Mouse (Mus musculus): Measurements from ENCODE around the gene Rassf2.

Rassf2 gene

DNA sequence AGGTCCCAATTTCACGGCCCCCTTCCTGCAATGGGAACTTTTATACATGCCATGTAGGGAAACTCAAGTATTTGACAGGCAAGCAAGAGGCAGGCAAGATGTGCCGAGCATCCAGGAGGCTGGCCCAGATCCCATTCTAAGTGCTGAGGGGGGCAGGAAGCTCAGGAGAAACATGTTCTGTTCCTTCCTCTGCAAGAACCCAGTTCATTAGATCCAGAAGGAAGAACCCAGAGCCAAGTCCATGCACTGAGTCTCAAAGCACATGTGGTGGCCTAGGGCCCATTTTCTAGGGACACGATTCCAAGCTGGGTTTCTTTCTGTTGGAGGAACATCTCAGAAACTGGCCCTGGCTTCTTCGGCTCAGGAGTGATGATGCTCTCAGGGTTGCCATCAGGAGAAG, 24.6 kb downstream of the Rassf2 start:
- no peak for DNase-seq (ENCODE audit: low read depth, low spot score)

DNA sequence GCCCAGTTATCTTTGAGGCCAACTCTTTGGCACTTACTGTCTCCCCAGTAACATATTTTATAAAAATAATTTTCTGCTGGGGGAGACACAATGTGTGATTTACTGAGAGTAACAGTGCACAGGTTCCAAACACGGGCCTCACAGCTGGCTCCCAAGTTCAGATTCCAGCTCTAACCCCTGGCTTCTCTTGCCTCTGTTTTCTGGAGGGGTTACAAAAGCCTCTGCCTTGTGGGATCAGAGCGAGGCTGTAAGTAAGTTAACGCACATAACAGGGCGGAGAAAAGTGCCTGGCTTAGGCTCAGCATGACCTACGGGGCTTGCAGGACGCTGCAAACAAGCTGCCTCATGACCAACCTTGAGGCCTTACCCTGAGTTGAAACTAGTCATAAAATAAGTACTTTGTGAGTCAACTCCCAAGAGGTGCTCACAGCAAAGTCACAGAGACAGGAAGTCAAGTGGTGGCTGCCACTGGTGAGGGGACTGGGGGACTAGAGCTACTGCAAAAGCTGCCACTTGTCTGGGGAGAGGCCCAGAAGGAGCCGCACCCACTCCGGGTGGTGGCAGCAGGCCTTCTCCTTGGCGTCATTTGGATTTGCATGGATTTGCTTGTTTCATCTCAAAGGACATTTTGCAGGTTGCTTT, 25.4 kb downstream of the Rassf2 start:
- DNase-seq (ENCODE audit: low read depth, low spot score): no peak

DNA sequence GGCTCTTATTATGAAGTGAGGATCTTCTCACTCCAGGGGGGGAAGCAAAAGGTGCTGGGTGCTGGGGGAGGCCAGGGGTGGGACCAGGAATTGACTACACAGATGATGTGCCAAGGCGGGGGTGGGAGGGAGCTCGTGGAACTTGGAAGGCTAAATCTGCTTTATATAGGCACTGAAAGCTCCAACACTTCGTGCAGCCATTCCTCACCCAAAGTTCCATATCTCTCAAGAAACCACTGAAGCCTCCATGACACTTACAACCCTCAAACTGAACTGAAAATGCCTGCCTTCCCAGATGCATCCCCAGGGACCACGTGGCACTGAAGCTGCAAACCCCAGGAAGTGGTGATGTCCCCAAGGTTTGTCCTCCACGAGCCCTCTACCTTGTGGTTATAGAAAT, 26.1 kb downstream of the Rassf2 start:
- DNase-seq (ENCODE audit: low read depth, low spot score): no peak

DNA sequence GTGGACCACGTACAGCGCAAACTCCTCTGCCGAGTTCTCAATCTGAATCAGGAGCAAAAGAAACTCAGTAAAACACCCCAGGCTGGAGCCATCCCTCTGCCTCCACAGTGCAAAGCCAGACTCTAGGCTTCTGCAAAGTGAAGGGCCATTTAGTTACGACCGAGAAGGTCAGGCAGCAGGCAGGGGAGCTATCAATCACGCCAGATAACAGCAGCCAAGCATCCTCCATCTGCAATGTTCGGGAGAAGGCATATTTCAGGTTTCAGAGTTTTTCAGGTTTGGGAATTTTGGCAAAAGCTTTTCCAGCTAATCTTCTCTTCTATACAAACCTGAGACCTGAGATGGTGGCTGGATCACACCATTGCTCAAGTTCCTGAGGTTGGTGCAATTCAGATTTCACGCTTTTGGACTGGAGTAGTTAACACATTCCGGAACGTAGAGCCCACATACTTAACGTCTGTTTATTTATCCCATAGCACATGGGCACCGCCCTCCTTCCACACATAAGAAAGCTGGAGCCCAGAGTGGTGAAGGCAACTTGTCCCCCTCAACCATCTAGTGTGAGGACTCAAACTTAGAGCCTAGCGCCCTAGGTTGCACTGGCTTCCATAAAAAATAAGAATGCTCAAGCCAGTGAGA, 28.2 kb downstream of the Rassf2 start:
- no peak for DNase-seq (ENCODE audit: low read depth, low spot score)

DNA sequence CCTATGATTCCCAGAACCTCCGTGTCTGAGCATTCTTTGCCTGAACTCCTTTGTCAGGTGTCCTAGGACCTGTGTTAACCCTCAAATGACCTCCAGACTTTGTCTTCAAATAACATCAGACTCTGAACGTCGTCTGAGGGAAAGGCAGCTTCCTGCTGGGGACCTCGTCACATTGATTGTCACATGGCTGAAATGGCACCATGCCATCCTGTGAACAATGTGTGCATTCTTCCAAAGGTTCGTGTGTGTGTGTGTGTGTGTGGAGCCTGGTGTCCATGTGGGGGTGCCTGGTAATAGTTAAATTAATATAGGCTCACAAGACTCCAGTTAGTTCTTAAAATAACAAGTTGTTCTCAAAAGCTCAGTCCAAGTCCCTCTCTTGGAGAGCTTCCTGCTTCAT, 32.7 kb downstream of the Rassf2 start:
- DNase-seq (ENCODE audit: low read depth, low spot score): no peak

DNA sequence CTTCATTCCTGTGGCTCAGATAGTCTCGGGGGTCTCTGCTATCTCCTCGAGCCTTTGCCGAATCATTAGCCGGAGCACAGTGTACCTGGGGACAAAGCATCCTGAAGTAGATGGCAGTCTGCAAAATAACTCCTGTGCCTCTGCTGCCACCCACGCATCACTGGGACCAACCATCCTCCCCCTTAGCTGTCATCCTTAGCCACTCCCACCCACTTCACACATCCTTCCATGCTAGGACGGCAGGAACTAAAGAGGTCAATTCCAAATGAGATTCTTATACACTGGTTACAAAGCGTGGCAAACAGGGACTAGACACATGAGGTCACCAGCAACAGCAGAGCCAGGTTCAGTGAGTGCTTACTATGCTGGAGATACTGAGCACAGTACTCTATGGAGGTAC, 33.7 kb downstream of the Rassf2 start:
- no peak for DNase-seq (ENCODE audit: low read depth, low spot score)

DNA sequence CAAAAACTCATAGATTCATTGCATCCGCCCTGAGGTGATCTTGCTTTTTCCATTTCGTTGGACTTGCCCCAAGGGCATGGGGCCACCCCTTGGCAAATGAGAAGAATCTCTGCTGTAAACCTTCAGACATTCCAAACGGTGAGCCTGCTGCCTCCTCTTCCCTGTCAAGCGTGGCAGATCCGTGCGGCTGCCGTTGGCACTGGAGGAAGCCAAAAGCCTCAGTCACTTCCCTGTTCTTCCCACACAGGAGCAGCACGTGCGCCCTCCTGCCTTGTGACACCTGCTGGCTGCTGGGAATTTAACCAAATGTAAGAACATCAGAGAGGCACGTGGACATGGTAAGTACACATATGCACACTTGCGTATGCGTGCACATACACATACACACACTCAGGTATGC, 34.3 kb downstream of the Rassf2 start:
- no peak for DNase-seq (ENCODE audit: low read depth, low spot score)

DNA sequence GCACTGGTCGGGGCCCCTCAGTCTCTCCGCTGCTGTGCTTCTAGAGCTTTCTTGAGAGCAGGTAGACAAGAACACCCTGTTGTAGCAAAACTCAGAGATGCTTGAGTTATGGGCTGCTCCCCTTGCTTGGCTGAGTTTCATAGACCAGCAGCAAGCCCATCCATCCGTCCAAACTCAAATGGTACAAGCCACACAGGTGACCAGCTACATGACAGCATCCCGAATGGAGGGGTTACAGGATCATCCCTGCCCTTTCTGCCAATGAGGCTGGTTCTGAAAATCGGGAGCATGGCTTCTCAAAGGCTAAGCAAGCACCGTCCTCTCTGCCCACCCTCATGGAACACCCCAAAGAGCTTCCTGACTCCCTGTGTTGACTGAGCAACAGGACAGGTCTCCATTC, 35.1 kb downstream of the Rassf2 start:
- no peak for DNase-seq (ENCODE audit: low read depth, low spot score)

DNA sequence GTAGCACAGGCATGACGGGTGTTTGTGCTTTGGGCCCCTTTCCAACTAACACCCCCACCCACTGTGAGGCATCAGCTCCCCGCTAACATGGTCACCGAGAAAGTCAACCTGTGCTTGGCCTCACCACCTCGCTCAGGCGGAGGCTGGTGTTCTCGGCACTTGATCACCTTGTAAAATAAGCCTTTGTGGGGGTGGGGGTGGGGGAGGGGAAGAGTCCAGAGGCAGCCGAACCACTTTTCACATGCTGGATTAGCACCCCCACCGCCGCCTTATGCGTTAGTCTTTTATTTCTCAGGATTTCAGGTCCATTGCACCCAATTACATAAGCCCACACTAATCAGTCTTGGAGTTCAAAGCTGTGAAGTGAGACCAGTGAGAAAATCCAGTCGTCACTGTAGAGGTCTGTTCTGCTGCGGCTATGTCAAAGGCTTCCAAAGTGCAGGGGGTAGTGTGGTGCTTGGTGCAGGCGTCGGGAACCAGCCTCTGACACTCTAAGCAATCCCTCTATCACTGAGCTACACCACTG, 36.4 kb downstream of the Rassf2 start:
- DNase-seq (ENCODE audit: low read depth, low spot score): no peak

DNA sequence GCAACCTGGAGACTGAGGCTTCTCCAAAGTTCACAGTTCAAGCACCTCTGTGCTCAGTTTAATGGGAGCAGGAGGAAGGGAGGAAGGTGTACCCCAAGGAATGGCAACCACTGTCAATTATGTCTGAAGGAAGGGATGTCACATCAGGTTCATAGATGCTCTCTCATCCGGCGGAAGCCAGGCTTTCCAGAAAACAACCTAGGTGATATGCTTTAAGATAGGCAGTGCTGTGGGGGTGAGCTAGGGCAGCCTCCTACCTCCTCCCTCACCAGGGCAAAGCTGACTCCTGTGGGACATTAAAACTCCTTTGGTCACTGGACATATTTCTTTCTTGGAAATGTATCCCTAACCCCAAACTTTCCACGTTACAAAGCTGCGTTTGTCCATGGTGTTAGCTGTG, 36.9 kb downstream of the Rassf2 start:
- DNase-seq (ENCODE audit: low read depth, low spot score): no peak

DNA sequence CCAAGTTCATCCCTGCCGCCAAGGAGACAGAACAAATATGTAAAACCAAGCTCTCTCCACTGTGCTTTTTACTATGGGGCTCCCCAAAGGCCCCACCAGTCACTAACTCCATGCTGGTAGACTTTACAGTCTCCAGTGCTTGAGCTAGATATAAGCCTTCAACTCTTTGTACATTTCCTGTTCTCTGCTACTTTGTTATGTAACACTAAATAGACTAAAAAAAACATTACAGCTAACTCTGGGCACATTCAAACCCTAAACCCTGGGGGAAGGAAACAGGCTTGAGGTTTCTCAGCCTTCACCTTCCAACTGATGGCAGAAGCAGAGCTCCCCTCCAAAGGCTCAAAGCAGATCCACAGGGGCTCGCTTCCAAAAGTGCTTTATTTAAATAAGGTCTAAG, 37.6 kb downstream of the Rassf2 start:
- DNase-seq (ENCODE audit: low read depth, low spot score): no peak

DNA sequence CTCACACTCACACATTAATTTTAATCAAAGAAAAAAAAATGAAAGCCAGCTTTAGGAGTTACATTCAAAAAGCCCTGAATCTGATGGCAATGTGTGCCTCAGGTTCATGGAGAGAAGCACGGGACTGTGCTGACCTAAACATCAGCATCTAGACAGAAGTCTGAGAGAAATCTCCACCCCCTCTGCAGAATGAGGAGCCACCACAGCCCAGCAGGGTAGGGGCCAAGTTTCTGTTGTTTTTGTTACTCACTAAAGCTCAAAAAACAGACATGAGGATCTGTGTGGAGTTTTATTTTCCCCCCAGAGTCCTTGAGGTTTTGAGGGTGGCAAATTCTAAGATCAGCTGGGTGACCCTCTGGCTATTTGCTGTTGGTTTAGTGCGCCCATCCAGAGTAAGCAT, 41.5 kb downstream of the Rassf2 start:
- DNase-seq (ENCODE audit: low read depth, low spot score): no peak

DNA sequence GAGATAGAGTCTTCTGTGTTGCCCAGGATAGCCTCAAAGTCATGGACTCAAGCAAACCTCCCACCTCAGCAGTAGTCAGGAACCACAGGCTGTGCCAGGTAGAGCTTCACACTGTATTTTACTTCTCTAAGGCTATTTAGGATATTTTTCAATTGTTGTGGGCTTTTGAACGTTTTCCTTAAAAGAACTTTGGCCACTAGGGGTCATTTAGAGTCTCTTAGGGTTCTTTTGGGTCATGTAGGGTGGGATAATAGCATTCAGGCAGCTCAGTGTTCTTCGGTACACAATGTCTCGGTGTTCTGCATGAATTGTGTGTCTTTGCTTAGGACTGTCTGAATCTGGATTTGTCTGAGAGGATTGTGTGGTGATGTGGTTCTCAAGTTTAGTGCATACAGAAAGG, 42.1 kb downstream of the Rassf2 start:
- no peak for DNase-seq (ENCODE audit: low read depth, low spot score)

DNA sequence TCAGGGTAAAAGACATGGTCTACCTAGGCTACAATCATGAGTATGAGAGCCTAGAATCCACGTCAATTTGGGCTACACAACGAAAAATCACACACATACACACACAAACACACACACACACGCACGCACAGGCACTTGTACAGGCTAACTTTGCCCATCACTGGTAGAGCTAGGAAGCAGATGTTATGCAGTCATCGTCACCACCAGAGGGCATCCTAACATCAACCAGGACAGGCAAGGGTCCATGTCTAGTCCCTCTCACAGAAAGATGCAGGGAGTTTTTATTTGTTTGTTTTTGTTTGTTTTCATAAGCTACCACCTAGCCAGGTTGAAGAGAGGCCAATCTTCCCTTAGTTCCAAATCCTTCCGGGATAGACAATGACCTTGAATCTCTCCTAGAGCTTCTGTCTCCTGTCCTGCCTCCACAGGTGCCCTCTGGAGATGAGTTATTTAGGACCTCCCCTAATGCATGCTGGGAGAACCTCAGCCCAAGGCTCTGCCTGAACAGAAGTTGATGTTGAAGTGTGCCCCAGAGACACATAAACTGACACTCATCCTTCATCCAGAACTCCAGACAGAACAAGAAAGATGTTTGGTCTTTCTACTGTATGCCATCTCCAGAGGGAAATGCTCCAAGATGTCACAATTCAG, 47.4 kb downstream of the Rassf2 start:
- DNase-seq (ENCODE audit: low read depth, low spot score): peak; percentile 54

DNA sequence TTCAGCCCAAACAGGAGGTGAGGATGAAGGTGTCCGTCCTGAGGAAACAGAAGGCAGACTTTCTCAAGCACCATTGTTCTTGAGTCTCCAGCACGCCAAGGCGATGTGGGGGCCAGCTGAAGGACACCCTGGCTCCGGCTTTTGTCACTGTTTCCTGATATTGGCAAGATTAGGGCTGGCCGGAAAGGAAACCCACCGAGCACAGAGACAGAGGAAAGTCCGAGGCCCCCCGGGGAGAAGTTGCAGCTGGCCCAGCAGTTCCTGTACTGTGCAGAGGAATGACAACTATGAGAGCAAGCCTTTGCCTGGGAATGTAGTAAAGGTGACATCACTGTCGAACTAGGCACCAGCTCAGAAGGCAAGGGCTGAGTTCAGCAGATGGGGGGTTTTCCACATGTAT, 49.2 kb downstream of the Rassf2 start:
- no peak for DNase-seq (ENCODE audit: low read depth, low spot score)

DNA sequence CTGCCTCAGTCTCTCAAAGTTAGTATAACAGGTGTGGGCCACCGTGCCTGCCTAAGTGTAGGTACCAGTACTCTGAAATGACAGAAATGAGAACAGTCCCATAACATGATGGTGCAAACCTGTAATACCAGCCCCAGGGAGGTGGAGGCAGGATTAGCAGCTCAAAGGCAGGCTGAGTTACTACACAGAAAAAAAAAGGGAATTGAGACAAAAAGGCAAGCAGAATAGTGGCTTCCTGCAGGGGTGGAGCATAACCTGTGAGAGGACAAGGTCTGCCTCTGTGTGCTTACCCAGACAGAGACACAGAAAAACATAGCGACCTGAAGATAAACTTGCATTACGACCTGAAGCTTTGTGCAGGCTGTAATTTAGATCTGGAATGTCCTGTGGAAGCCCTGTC, 53.4 kb downstream of the Rassf2 start:
- DNase-seq (ENCODE audit: low read depth, low spot score): no peak

DNA sequence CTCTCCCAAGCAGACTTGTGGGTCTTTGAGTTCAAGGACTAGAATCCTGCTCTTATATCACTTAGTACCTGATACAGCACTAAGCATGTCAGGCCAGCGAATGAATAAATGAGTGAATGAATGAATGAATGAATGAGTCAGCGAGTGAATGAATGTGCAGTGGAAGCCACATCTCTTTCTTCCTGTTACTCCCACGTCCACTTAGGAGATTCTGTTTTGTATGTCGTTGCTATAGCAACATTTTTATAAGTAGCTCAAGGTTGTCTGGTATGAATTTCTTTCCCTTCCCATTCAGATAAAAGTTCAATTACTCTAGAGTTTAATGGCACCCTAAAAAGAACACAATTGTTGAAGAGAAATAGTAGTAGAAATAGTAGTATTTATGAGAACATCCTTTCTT, 59.0 kb downstream of the Rassf2 start:
- DNase-seq (ENCODE audit: low read depth, low spot score): no peak

DNA sequence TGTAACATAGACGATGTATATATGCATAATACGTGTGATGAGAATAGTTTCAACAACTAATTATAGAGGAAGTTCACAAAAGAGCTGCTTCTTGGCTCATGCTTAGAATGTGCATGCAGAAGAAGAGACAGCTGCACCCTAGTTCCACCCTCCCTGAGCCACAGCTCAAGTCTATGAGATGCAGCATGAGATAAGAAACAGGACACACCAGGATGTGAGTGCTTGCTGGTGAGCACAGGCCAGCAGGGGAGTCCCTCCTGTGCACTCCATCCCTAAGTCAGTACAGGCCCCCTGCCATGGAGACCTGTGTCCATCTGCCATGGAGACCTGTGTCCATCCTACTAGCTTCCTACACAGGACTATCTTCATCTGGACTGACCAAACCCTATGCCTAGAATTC, 59.5 kb downstream of the Rassf2 start:
- DNase-seq (ENCODE audit: low read depth, low spot score): no peak

DNA sequence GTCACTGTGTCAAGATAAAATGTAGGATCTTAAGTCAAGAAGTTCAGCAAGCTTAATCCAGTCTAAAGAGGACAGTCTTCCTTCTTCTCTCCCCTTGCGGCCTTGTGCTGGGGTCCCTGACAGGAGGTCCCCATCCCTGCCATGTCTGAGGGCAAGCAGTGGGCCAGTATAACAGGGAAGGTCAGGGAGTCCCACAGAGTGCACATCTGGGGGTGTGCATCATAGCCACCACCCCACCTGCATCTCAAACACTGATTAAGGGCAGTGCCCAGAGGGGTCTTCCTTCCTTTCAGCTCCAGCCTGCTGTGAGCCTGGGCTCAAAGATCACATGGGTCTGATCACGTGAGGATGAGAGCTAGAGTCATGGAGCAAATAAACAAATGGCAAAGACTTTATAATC, 68.4 kb downstream of the Rassf2 start:
- no peak for DNase-seq (ENCODE audit: low read depth, low spot score)

DNA sequence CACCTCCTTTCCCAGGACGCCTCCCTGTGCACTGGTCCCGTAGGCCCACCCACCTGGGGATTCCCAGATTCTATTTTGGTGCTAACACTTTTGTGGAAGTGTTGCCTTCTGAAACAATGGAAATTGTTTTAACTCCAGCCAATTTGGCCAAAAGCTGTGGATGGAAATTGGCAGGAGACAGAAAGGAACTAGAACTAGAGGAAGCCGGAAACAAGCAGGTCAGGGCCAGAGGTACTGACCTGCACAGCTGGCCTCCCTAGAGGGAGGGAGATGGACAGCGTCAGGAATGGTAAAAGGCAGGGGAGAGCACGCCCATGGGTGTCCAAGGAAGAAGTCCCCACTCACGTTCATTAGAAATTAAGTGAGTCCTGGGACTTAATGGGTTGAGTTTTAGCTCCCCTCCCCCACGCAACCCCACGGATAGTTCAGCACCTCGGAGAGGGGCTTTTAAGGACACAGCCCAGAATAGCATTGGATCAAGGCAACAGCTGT, 72.3 kb downstream of the Rassf2 start:
- DNase-seq (ENCODE audit: low read depth, low spot score): no peak

DNA sequence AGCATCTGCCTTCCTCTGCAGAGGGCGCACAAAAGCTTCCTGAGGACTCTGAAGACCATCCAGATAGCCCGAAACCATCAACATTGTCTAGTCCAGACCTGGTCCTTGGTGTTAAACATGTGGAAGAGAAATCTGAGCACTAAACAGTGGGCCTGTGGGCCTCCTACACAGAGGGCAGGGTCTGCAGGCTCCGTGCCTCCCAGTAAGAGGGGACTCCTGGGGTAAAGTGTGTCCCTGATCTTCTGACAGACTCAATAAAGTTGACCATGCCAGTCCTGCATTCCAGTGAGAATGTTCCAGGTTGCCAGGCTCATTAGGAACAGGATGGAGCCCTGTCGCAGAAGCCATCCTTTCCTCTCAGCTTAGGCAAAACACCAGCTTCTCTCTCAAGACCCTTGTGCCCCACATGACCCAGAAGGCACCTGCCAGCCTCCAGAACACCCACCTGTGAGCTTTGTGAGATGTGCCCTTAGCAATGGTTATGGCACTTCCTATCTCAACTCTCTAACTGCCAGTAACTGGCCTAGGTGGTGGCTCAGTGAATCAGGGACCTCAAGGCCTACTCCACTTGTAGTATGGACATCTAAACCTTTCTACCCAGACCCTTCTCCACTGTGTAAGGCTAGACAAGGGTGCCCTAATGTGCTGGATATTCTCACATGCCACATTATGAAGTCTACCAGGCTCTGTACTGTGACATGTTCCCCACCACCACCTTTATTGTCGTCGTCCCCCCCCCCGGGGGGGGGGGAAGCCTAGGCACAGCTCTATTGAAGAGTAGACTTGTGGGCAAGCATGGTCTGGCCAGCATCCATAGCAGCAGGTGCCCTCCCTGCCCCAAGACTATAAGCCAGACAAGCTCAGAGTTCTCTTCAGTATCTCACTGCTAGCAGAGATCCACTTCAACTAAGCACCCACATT, 73.5 kb downstream of the Rassf2 start:
- no peak for DNase-seq (ENCODE audit: low read depth, low spot score)

DNA sequence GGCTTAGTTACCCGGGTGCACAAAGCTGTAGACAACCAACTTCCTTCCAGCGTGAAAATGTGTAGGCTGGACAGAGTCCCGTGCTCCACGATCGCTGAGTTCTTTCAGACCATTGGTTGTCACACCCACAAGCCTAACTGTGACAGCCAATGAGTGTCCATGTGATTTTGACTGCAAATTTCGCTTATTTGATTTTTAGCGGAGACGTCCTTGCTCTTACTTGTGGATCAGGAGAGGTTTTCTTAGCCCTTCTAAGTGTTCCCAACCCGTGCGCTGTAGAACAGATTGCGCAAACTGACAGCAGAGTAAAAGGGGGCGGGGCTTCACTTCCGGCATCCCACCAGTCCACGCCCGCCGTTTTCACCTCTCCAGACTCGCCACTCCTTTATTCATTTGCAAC, 74.8 kb downstream of the Rassf2 start:
- DNase-seq (ENCODE audit: low read depth, low spot score): no peak

Data from embryo, embryonic 11.5 days (tissue).